Mouse (Mus musculus) forebrain, postnatal 0 days (tissue): ENCODE results near the gene Gng4. TPM values are rescaled to one million over a fixed set of nuclear protein-coding genes. Genes with fewer than 3 reads are reported as not detected.

Source experiments
- ATAC-seq: fragments of 200-750 bp; cut with Nextera tagmentation; 2 replicates; pipeline ENCODE4 v1.8.0; 2017; ENCODE audit warnings: mild to moderate bottlenecking, moderate library complexity
- DNase-seq: peaks from one replicate; pipeline ENCODE4 v3.0.0-alpha.2; 2015
- H3K27ac ChIP-seq: fragments of 300-500 bp; sonication (generic); 2 replicates; pipeline ENCODE4 v1.5.1; 2014; ENCODE audit warnings: low read depth, mild to moderate bottlenecking, antibody characterized with exemption, low read length, moderate library complexity, mixed read lengths
- H3K27me3 ChIP-seq: fragments of 300-500 bp; sonication (generic); 2 replicates; pipeline ENCODE4 v1.6.1; 2014; ENCODE audit warnings: mild to moderate bottlenecking, low read length, mixed read lengths; ENCODE audit not compliant: insufficient read depth
- H3K36me3 ChIP-seq: fragments of 300-500 bp; sonication (generic); 2 replicates; pipeline ENCODE4 v1.6.1; 2014; ENCODE audit warnings: mild to moderate bottlenecking, moderate library complexity; ENCODE audit not compliant: insufficient read depth
- H3K4me1 ChIP-seq: fragments of 300-500 bp; sonication (generic); 2 replicates; pipeline ENCODE4 v1.6.1; 2014; ENCODE audit warnings: antibody characterized with exemption; ENCODE audit not compliant: insufficient read depth
- H3K4me2 ChIP-seq: fragments of 300-500 bp; sonication (generic); 2 replicates; pipeline ENCODE4 v1.6.1; 2014; ENCODE audit warnings: low read depth, mild to moderate bottlenecking, moderate library complexity
- H3K4me3 ChIP-seq: fragments of 300-500 bp; sonication (generic); 2 replicates; pipeline ENCODE4 v1.5.1; 2014; ENCODE audit warnings: low read depth, low read length, mixed read lengths
- H3K9ac ChIP-seq: fragments of 300-500 bp; sonication (generic); 2 replicates; pipeline ENCODE4 v1.6.1; 2014; ENCODE audit warnings: mild to moderate bottlenecking
- H3K9me3 ChIP-seq: fragments of 300-500 bp; sonication (generic); 2 replicates; pipeline ENCODE4 v1.6.1; 2016; ENCODE audit warnings: low read length
- CTCF ChIP-seq: sonication (generic); IDR thresholded peaks from 2 replicates; pipeline ENCODE4 v1.5.1; 2016; ENCODE audit warnings: antibody characterized with exemption, control low read depth, low read depth
- WGBS: fragments of 180-500 bp; shearing (Covaris S2); extraction: QIAGEN DNeasy Blood & Tissue Kit; methylation state at CpG from one replicate; pipeline ENCODE4 v1.1.7; 2014; 5-methylcytosine and 5-hydroxymethylcytosine counted together
- polyA plus RNA-seq: library from polyadenylated mRNA; unstranded; fragments of >200 nt; fragmentation: Nextera tagmentation; extraction: Ambion mirVana; gene quantifications from 2 replicates; pipeline ENCODE4 v1.2.1, GENCODE M21; 2015
- total RNA-seq: library from RNA; depleted of rRNA; stranded (reverse); fragments of >200 nt; gene quantifications from 2 replicates; pipeline ENCODE4 v1.2.3, GENCODE M21; 2014; rRNA removed

Gene Gng4
- total and polyA plus RNA-seq, 2 experiments from 2014 or later, result 91.4 to 114 TPM

GRCm38 (mm10) chr13:13867922-13868321 lies 84.1 kb downstream of the Gng4 start:
- H3K4me3 ChIP-seq, result no peak overlapping the region
- 10% methylated on average over 3 of the region's 3 CpGs for WGBS
- no peaks in the 10 kb centered on the region for H3K9me3 ChIP-seq
- H3K4me2 ChIP-seq, result no peak overlapping the region
- ATAC-seq (peak; percentile 89), DNase-seq (peak; percentile 68)
- H3K27ac ChIP-seq, result no peak overlapping the region
- H3K4me1 ChIP-seq, result no peaks in the 10 kb centered on the region
- no peak overlapping the region for H3K9ac ChIP-seq
- TF ChIP-seq CTCF, result peak; percentile 89
- H3K36me3 ChIP-seq, result no peaks in the 10 kb centered on the region
- no peaks in the 10 kb centered on the region for H3K27me3 ChIP-seq

Other genes starting within 250 kb of the Gng4 start
- 13.2 and 14.2 TPM in 2 replicates for gene Lyst, start 193.7 kb upstream of the Gng4 start, total RNA-seq
- 1.5 and 3.5 TPM in 2 replicates for gene Lyst, start 193.7 kb upstream of the Gng4 start, polyA plus RNA-seq
- 20.4 and 22.0 TPM in 2 replicates for gene B3galnt2, start 170.4 kb downstream of the Gng4 start, total RNA-seq
- 5.9 and 9.8 TPM in 2 replicates for gene B3galnt2, start 170.4 kb downstream of the Gng4 start, polyA plus RNA-seq